Mouse (Mus musculus): Measurements from ENCODE around the gene Inka1. TPM values are rescaled to one million over a fixed set of nuclear protein-coding genes. Genes with fewer than 3 reads are reported as not detected.

Gene Inka1
- polyA plus RNA-seq, 1 experiment from 2014 or later = 0.24 TPM

DNA sequence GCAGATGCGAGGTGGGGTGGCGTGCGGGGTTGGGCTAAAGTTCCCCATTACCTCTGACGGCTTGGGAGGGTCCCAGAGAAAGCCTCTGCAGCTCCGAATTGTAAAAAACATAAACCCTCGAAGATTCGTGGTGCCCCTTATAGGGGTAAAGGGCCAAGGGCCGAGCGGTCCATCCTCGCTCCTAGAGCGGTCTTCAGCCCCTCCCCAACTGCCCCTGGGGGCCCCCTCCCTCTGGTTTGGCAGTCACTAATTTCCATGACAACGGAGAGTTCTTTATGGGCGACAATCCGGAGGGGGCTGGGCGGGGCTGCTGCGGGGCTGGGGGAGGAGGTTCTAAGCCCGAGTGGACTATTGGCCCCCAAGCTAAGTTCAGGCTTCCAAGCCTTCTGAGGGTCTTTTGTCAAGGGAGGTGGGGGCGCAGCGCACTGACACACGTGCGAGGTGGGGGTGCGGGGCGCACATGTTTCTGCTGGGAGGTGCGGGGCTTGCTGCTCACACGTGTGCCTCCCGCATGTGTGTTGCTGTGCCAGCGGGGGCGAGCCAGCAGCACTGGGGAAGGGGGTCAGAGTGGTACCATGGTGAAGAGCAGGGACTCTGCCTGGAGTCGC, 49.4 kb downstream of the Inka1 start:
- ChIA-PET POLR2A (no interaction called here), CTCF (no interaction called here)
- in situ Hi-C loops (cut with MboI; ENCODE audit: low pct_unique_long_range_greater_than_20kb) = no loop called here
- DNase-seq (ENCODE audit: low read depth, low spot score) = no peak
- H3K27me3 ChIP-seq = peaks cover 37% of the 10 kb centered on the region
- no peak for TF ChIP-seq CTCF (IDR thresholded peaks at IDR 0.05)
- ATAC-seq = no peak

DNA sequence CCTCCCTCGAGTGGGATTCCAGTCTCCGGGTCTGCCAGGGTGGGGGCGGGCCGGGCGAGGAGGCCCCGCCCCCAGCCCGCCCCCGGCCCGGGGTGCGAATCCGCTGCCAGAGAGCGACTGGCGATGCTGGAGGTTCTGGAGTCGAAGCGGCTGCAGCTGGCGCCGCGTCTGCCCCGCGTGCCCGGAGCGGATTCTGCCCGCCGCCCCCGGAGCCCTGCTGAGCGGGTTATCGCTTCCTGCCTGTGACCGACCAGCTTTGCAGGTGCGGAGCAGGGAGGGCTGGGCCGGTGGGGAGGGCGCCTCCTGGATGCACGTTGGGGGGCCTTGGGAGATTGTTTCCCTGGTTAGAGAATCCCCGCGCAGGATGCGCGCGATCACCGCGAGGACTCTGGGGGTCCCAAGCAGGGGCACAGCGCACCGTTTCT, 49.9 kb downstream of the Inka1 start:
- peaks cover 32% of the 10 kb centered on the region for H3K27me3 ChIP-seq
- in situ Hi-C loops (cut with MboI; ENCODE audit: low pct_unique_long_range_greater_than_20kb) = no loop called here
- DNase-seq (ENCODE audit: low read depth, low spot score) (no peak), ATAC-seq (no peak)
- TF ChIP-seq CTCF (IDR thresholded peaks at IDR 0.05) = no peak
- POLR2A ChIA-PET = no interaction called here
- CTCF ChIA-PET = no interaction called here

DNA sequence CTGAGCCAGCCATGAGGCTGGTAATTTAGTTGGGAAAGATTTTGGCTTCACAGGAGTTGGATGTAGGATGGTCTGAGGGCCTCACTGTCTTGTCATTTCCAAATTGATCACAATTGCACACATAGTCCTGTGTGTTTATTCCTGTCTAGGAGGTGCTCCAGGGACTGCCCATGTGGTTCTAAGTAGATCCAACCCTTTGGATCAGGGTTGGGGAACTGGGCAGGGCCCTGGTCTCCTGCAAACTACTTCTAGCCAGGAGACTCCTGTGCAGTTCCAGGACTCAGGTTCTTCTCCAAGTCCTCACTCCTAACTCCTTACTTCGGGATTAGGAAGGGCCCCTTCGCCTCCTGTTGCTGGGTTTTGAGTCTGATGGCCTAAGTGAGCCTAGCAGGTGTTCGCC, 50.3 kb downstream of the Inka1 start, which contains the start of gene Camkv:
TSS of gene Camkv (plus strand) at position 301 of the 400 bp plus-strand sequence.
- peaks cover 31% of the 10 kb centered on the region for H3K27me3 ChIP-seq
- no peak for TF ChIP-seq CTCF (IDR thresholded peaks at IDR 0.05)
- ChIA-PET CTCF (no interaction called here), POLR2A (no interaction called here)
- DNase-seq (ENCODE audit: low read depth, low spot score) (no peak), ATAC-seq (no peak)
- in situ Hi-C loops (cut with MboI; ENCODE audit: low pct_unique_long_range_greater_than_20kb) = no loop called here

Other genes starting within 250 kb of the Inka1 start
- 113 TPM for gene Rbm5, start 214.9 kb downstream of the Inka1 start, polyA plus RNA-seq (2021)
- gene Rbm6, start 112.6 kb downstream of the Inka1 start, polyA plus RNA-seq (2021) = 54.2 TPM
- 13.4 TPM for gene Mon1a, start 97.7 kb downstream of the Inka1 start, polyA plus RNA-seq (2021)
- gene Mst1r, start 79.0 kb downstream of the Inka1 start, polyA plus RNA-seq (2021) = 0.12 TPM
- not detected for gene Actl11, start 57.4 kb downstream of the Inka1 start, polyA plus RNA-seq (2021)
- gene Camkv, start 50.2 kb downstream of the Inka1 start, polyA plus RNA-seq (2021) = 0.05 TPM
- 7.3 TPM for gene Traip, start 35.7 kb downstream of the Inka1 start, polyA plus RNA-seq (2021)
- 18.8 TPM for gene Uba7, start 10.4 kb downstream of the Inka1 start, polyA plus RNA-seq (2021)
- not detected for gene Gm20661, start 2.8 kb downstream of the Inka1 start, polyA plus RNA-seq (2021)
- not detected for gene Cdhr4, start 6.6 kb upstream of the Inka1 start, polyA plus RNA-seq (2021)
- not detected for gene Gm20662, start 10.5 kb upstream of the Inka1 start, polyA plus RNA-seq (2021)
- gene Ip6k1, start 16.6 kb upstream of the Inka1 start, polyA plus RNA-seq (2021) = 83.8 TPM
- 19.3 TPM for gene Gmppb, start 63.4 kb upstream of the Inka1 start, polyA plus RNA-seq (2021)
- gene Amigo3, start 67.3 kb upstream of the Inka1 start, polyA plus RNA-seq (2021) = 2.9 TPM
- 0.14 TPM for gene Mst1, start 94.6 kb upstream of the Inka1 start, polyA plus RNA-seq (2021)
- 52.2 TPM for gene Rnf123, start 97.5 kb upstream of the Inka1 start, polyA plus RNA-seq (2021)
- gene Apeh, start 108.7 kb upstream of the Inka1 start, polyA plus RNA-seq (2021) = 93.3 TPM
- gene Bsn, start 204.5 kb upstream of the Inka1 start, polyA plus RNA-seq (2021) = 0.08 TPM